Mouse (Mus musculus) intestine, embryonic 16.5 days (tissue): ENCODE results near the gene Sgms1. TPM values are rescaled to one million over a fixed set of nuclear protein-coding genes. Genes with fewer than 3 reads are reported as not detected.

Experiments
- ATAC-seq: fragments of 200-750 bp; cut with Nextera tagmentation; 2 replicates; pipeline ENCODE4 v1.8.0; 2017; ENCODE audit warnings: moderate TSS enrichment, moderate library complexity
- H3K27ac ChIP-seq: fragments of 300-500 bp; sonication (generic); 2 replicates; pipeline ENCODE4 v1.5.1; 2014; ENCODE audit warnings: mild to moderate bottlenecking, low read length
- H3K27me3 ChIP-seq: fragments of 300-500 bp; sonication (generic); replicated peaks from 2 replicates; pipeline ENCODE4 v1.6.1; 2014; ENCODE audit warnings: low read length, control low read depth, mixed read lengths; ENCODE audit not compliant: control insufficient read depth, insufficient read depth
- H3K36me3 ChIP-seq: fragments of 300-500 bp; sonication (generic); 2 replicates; pipeline ENCODE4 v1.6.1; 2014; ENCODE audit warnings: low read length, control low read depth; ENCODE audit not compliant: control insufficient read depth, insufficient read depth
- H3K4me1 ChIP-seq: fragments of 300-500 bp; sonication (generic); 2 replicates; pipeline ENCODE4 v1.6.1; 2014; ENCODE audit warnings: low read length, control low read depth, mixed read lengths; ENCODE audit not compliant: control insufficient read depth, insufficient read depth
- H3K4me2 ChIP-seq: fragments of 300-500 bp; sonication (generic); 2 replicates; pipeline ENCODE4 v1.6.1; 2014; ENCODE audit warnings: low read depth, low read length, control low read depth
- H3K4me3 ChIP-seq: fragments of 300-500 bp; sonication (generic); 2 replicates; pipeline ENCODE4 v1.5.1; 2014; ENCODE audit warnings: mild to moderate bottlenecking, low read length
- H3K9ac ChIP-seq: fragments of 300-500 bp; sonication (generic); 2 replicates; pipeline ENCODE4 v1.6.1; 2014; ENCODE audit warnings: low read depth, low read length
- H3K9me3 ChIP-seq: fragments of 300-500 bp; sonication (generic); 2 replicates; pipeline ENCODE4 v1.6.1; 2016; ENCODE audit warnings: low read length, control low read depth; ENCODE audit not compliant: control insufficient read depth
- WGBS: fragments of 180-500 bp; shearing (Covaris S2); extraction: QIAGEN DNeasy Blood & Tissue Kit; methylation state at CpG from one replicate; pipeline ENCODE4 v1.1.7; 2014; 5-methylcytosine and 5-hydroxymethylcytosine counted together
- polyA plus RNA-seq: library from polyadenylated mRNA; unstranded; fragments of >200 nt; fragmentation: Nextera tagmentation; extraction: Ambion mirVana; gene quantifications from 2 replicates; pipeline ENCODE4 v1.2.1, GENCODE M21; 2015

Sgms1 gene
- 33.1 and 33.5 TPM in 2 replicates for polyA plus RNA-seq

DNA sequence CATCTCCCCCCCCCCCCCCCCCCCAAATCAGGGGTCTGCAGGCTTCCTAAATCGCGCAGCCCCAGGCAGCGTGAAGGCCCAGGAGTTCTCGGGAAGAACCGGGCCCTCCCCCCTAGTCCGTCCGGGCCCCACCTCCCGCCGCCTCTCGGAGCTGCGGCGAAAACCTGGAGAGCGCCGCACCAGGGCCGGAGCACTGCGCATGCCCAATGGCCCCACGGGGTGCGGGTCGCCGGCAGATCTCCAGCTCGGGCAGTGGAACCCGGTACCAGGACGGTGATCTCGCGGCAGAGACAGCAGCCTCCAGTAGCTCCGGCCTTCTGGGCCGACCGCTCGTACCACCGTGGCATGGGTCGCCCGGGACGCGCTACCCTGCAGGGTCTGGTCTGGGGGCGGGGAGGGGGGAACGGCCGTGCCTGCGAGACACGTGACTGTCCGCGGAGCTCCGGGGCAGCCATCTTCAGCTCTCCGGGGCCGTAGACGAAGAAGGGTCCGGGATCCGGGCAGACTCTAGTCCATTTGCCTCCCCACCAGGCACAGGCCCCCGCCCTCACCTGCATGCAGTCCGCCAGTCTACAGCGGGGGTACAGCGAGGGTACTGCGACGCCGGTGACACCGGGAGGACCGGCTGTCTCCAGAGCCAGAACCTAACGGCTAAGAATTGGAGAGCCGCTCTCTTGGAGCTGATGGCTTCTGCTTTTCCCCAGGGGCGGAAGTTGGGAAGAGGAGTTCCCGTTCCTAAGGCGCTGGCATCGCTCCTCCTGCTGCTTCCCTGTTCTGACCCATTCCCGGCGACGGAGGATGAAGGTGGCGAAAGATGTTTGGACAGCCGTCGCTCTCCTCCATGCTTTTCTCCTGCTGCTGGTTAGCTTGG is at the start of gene Sgms1:
TSS of gene Sgms1 (minus strand) at position 714 of the 871 bp plus-strand sequence.
- Histone ChIP-seq H3K4me3 (peak within 1 kb of the TSS; percentile 87), H3K4me1 (peaks cover 19% of the 10 kb centered on the region), H3K27me3 (no peaks in the 10 kb centered on the region), H3K4me2 (peak within 1 kb of the TSS; percentile 93), H3K27ac (peak within 1 kb of the TSS; percentile 96), H3K9me3 (no peaks in the 10 kb centered on the region), H3K9ac (peak within 1 kb of the TSS; percentile 94), H3K36me3 (no peaks in the 10 kb centered on the region)
- WGBS: under 1% methylated on average over 68 of the region's 68 CpGs
- peak; percentile 95 for ATAC-seq

DNA sequence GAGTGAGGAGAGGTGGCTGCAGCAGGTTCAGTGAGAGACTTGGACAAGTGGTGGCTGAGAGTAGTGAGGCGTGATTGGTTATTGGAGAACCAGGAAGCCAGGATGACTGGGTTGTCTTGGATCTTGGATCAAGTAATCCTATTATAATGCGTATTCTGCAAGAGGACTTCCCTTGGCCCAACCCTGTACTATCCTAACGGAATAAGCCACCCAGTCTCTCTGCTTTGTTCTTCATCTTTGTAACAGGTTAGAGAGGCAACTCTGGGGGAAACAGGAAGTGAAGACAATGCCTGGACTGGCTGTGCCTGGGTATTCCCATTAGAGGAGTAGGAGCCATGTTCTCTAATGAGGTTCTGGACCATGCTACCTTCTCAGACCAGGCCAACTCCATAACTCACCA is 36.3 kb upstream of the Sgms1 start:
- Histone ChIP-seq H3K4me1 (no peaks in the 10 kb centered on the region), H3K27me3 (no peaks in the 10 kb centered on the region), H3K4me3 (no peak overlapping the region), H3K36me3 (no peaks in the 10 kb centered on the region), H3K9me3 (no peaks in the 10 kb centered on the region), H3K9ac (no peak overlapping the region), H3K27ac (no peak overlapping the region), H3K4me2 (no peak overlapping the region)
- WGBS: 91% methylated on average over 3 of the region's 3 CpGs
- no peak for ATAC-seq

DNA sequence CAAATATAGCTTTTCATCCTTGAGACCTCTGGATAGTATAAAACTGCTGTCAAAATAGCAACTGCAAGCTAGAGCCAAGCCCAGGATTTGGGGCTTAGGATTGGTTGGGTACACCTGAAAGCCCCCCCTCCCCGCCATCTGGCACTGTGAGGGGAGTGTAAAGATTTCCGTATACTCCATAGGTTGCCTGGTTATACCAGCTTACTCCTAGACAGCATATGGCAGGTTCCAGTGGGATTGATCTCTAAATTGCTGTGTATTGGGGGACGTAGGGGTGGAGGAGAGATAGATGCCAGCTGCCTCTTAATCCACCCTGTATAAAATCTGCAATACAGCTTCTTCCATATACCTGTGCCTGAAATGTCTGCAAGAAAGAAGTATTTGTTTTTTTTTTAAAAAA is 35.2 kb upstream of the Sgms1 start:
- WGBS: 79% methylated on average over 3 of the region's 3 CpGs
- H3K4me2 ChIP-seq: no peak overlapping the region
- no peak overlapping the region for H3K4me3 ChIP-seq
- ATAC-seq: no peak
- H3K9ac ChIP-seq: no peak overlapping the region
- no peaks in the 10 kb centered on the region for H3K36me3 ChIP-seq
- H3K27me3 ChIP-seq: no peaks in the 10 kb centered on the region
- no peaks in the 10 kb centered on the region for H3K9me3 ChIP-seq
- no peak overlapping the region for H3K27ac ChIP-seq
- no peaks in the 10 kb centered on the region for H3K4me1 ChIP-seq

DNA sequence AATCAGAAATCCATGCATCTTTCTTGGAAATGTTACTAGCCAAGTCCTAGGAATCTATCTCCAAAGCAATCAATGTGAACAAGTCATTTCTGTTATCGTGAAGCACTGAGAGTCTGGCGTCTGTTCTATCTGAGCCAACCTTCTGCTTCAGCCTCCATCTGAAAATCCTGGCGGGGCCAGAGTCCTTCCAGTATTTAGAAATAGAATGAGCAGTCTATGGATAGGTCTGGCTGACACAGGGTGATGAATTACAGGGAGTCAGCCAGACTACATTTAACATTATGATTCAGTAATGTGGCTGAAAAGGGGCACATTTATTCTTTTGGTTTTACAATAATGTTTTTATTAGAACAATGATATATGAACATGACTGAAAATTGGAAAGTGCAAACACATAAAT is 29.6 kb upstream of the Sgms1 start:
- ATAC-seq: no peak
- no peaks in the 10 kb centered on the region for H3K4me1 ChIP-seq
- no peak overlapping the region for H3K9ac ChIP-seq
- no peaks in the 10 kb centered on the region for H3K9me3 ChIP-seq
- H3K4me3 ChIP-seq: no peak overlapping the region
- WGBS: 69% methylated on average over 3 of the region's 3 CpGs
- H3K27me3 ChIP-seq: no peaks in the 10 kb centered on the region
- no peaks in the 10 kb centered on the region for H3K36me3 ChIP-seq
- no peak overlapping the region for H3K27ac ChIP-seq
- H3K4me2 ChIP-seq: no peak overlapping the region

DNA sequence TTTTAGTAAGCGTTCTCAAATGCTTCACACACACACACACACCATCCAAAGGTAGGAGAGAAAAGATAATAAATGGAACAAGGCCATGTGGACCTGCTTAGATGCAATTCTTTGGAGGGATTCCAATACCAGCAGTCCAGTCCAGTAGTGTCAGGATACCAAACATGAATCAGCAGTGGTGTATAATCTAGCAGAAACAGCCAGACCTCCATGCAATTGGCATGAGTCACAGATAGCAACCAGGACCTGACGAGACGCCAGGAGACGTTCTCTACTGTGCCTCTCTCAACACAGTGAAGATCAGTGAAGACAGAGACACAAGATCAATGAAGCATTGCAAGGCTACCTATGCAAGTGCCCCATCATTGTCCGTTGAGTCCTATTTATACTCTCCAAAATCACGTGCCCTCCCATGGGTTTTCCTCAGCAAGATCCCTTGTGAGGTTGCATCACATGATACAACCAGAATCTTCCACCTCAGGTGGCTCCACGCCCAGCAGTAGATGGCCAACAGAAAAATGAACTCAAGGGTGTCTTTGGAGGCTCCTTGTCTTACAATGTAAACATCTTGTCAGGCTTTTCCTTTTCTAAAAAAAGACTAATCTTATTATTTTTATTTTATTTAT is 27.3 kb upstream of the Sgms1 start:
- Histone ChIP-seq H3K4me3 (no peak overlapping the region), H3K36me3 (no peaks in the 10 kb centered on the region), H3K9me3 (no peaks in the 10 kb centered on the region), H3K9ac (no peak overlapping the region), H3K27me3 (no peaks in the 10 kb centered on the region), H3K4me1 (no peaks in the 10 kb centered on the region), H3K27ac (no peak overlapping the region), H3K4me2 (no peak overlapping the region)
- 82% methylated on average over 7 of the region's 7 CpGs for WGBS
- ATAC-seq: no peak

DNA sequence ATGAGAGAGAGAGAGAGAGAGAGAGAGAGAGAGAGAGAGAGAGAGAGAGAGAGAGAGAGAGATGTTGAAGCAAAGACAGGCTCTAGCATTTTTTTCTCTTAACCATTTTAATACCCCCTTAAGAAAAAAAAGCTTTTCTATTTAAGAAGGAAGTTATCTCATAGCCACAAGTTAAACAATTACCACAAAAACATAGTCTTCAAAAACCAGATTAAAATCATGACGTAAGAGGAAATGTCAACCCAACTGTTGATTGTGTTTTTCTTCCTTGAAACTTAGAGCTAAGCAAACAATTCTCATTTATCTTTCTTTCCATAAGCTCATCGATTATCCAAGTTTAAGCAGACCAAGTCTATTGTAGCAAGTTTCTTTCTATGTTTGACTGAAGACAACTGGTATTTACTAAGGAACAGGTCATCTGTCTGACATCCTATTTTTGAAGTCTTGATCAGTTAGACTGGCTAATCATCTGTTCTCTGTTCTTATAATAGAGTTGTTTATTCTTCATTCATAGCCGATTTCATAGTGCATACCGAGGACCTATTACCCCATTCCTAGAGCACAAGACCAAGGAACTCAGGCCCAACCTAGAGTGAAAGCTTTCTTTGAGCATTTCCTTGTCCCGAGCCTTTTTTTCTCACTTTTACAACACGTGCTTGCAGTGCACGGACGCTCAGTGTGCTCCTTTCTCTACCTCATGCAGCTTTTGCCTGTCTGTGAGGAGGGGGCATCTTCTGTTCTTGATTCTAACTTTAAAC is 20.3 kb upstream of the Sgms1 start:
- no peak for ATAC-seq
- no peaks in the 10 kb centered on the region for H3K9me3 ChIP-seq
- no peak overlapping the region for H3K27ac ChIP-seq
- no peak overlapping the region for H3K4me3 ChIP-seq
- no peak overlapping the region for H3K9ac ChIP-seq
- no peaks in the 10 kb centered on the region for H3K36me3 ChIP-seq
- H3K4me1 ChIP-seq: no peaks in the 10 kb centered on the region
- H3K4me2 ChIP-seq: no peak overlapping the region
- 61% methylated on average over 8 of the region's 8 CpGs for WGBS
- H3K27me3 ChIP-seq: no peaks in the 10 kb centered on the region

DNA sequence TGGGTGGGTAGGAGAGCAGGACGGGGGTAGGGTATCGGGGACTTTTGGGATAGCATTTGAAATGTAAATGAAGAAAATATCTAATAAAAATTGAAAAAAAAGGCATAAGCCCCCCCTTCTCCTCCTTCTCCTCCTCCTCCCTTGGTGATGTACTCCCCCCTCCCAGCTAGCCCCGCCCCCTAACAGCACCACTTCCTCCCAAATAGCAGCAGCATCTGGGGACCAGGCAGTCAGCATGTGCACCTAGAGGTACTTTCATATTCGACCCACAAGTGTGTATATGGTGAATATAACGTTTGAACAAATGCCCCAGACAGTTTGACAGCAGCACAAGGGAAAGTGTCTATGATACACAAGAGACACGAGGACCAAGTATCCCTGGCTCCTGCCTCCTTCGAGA is 17.2 kb upstream of the Sgms1 start:
- no peaks in the 10 kb centered on the region for H3K27me3 ChIP-seq
- 65% methylated on average over 7 of the region's 7 CpGs for WGBS

DNA sequence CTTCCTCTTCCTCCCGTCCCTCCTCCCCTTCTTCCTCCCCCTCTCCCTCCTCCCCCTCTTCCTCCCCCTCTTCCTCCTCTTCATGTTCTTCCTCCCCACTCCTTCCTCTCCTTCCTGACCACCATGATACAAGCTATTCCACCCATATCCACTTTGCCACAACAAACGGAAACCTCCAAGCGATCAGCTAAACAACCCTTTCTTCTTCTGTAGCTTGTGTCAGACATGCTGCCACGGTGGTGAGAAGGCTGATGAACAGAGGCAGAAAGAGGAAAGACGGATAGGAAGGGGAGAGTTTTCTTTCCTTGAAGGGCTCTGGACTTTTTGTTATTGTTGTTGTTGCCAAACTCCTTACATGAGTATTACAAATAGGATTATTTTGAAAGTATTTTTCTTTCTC is 14.9 kb upstream of the Sgms1 start:
- Histone ChIP-seq H3K36me3 (no peaks in the 10 kb centered on the region), H3K27me3 (no peaks in the 10 kb centered on the region), H3K27ac (no peak overlapping the region), H3K4me1 (no peaks in the 10 kb centered on the region), H3K4me2 (no peak overlapping the region), H3K4me3 (no peak overlapping the region), H3K9me3 (no peaks in the 10 kb centered on the region), H3K9ac (no peak overlapping the region)
- ATAC-seq: no peak
- 66% methylated on average over 5 of the region's 5 CpGs for WGBS

More for the DNA sequence above, 17.2 kb upstream of the Sgms1 start:
- H3K4me1 ChIP-seq: no peaks in the 10 kb centered on the region
- no peak overlapping the region for H3K27ac ChIP-seq
- H3K4me3 ChIP-seq: no peak overlapping the region
- H3K9me3 ChIP-seq: no peaks in the 10 kb centered on the region
- no peak overlapping the region for H3K9ac ChIP-seq
- H3K4me2 ChIP-seq: no peak overlapping the region
- H3K36me3 ChIP-seq: no peaks in the 10 kb centered on the region
- ATAC-seq: no peak

DNA sequence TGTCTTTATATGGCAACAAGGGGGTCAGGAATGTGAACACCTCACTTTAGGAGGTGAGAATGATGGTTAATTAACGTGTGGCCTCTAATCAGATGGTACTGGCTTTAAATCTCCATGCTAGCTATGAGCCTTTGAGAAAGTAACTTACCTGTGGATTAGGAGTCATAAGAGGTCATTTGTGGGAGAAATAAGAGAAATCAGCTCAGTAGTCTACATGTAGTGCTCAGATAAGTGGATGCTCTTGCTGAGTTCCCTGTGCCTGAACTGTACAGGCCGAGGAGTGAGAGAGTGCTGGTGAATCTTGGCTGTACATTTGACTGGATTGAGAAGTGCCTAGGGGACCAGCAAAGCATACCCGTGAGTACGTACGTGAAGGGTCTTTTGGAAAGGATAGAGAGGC is 14.3 kb upstream of the Sgms1 start:
- WGBS: 86% methylated on average over 5 of the region's 5 CpGs
- ATAC-seq: no peak
- H3K27ac ChIP-seq: no peak overlapping the region

More for the DNA sequence above, 14.3 kb upstream of the Sgms1 start:
- Histone ChIP-seq H3K27me3 (no peaks in the 10 kb centered on the region), H3K9me3 (no peaks in the 10 kb centered on the region), H3K4me1 (no peaks in the 10 kb centered on the region), H3K4me2 (no peak overlapping the region), H3K4me3 (no peak overlapping the region), H3K9ac (no peak overlapping the region), H3K36me3 (no peaks in the 10 kb centered on the region)
